Mouse (Mus musculus) lung, adult 18-20 months (tissue): ENCODE measurements around the gene Lrig3.

Experiments used
- DNase-seq, 2 experiments: peaks; one replicate each; pipeline ENCODE4 v3.0.0; 2022; ENCODE audit warnings: mixed read lengths in 2 of 2

Gene Lrig3

GRCm38 (mm10) chr10:126002818-126003506 lies 37.0 kb downstream of the Lrig3 start:
- DNase-seq = no peak

GRCm38 (mm10) chr10:126003857-126004256 lies 37.9 kb downstream of the Lrig3 start:
- DNase-seq = no peak

GRCm38 (mm10) chr10:126013667-126014066 lies 47.7 kb downstream of the Lrig3 start:
- no peak for DNase-seq

- DNase-seq = no peak
These were observed 48.7 kb downstream of the Lrig3 start for GRCm38 (mm10) chr10:126014673-126015072.

- DNase-seq = no peak
These were observed 49.7 kb downstream of the Lrig3 start for GRCm38 (mm10) chr10:126015644-126016043.

- no peak for DNase-seq
These were observed 53.5 kb downstream of the Lrig3 start for GRCm38 (mm10) chr10:126019350-126019991.

GRCm38 (mm10) chr10:126028574-126029440 lies 62.8 kb downstream of the Lrig3 start:
- DNase-seq = no peak

- no peak for DNase-seq
These were observed 63.6 kb downstream of the Lrig3 start for GRCm38 (mm10) chr10:126029441-126030114.

GRCm38 (mm10) chr10:126056881-126057280 lies 90.9 kb downstream of the Lrig3 start:
- no peak for DNase-seq

- DNase-seq = no peak
These were observed 96.8 kb downstream of the Lrig3 start for GRCm38 (mm10) chr10:126062812-126063211.
